Mouse (Mus musculus) heart, postnatal 4 days (tissue): ENCODE data around the gene Yod1. TPM values are rescaled to one million over a fixed set of nuclear protein-coding genes. Genes with fewer than 3 reads are reported as not detected.

Source experiments
- DNase-seq: peaks from one replicate; pipeline ENCODE4 v3.0.0; 2021
- total RNA-seq, 2 experiments: library from RNA; stranded (reverse); gene quantifications; 2 replicates each; pipeline ENCODE4 v1.2.3; 2021

Gene Yod1
- total RNA-seq, 2 experiments from 2014 or later, result 6.4 to 6.5 TPM

GRCm38 (mm10) chr1:130770487-130770886 is 53.4 kb downstream of the Yod1 start:
- no peak for DNase-seq

- no peak for DNase-seq
These were observed 53.9 kb downstream of the Yod1 start for GRCm38 (mm10) chr1:130770981-130771494.

Other genes starting within 250 kb of the Yod1 start
- not detected for gene Zp3r, start 87.7 kb upstream of the Yod1 start, total RNA-seq
- gene C4bp, start 55.7 kb upstream of the Yod1 start, total RNA-seq, result not detected
- not detected for gene Gm29427, start 1.5 kb upstream of the Yod1 start, total RNA-seq
- 10 to 100 TPM; 25.6 to 26.0 TPM for gene Pfkfb2, start 11.9 kb downstream of the Yod1 start, total RNA-seq
- gene AA986860, start 14.6 kb downstream of the Yod1 start, total RNA-seq, result under 1 TPM; 0.79 to 0.97 TPM
- gene Fcamr, start 83.6 kb downstream of the Yod1 start, total RNA-seq, result under 1 TPM; 0.38 to 0.76 TPM
- not detected for gene Pigr, start 109.4 kb downstream of the Yod1 start, total RNA-seq
- gene Fcmr, start 148.3 kb downstream of the Yod1 start, total RNA-seq, result 1 to 10 TPM in 1 of 2 experiments, under 1 TPM in 1; 0.63 to 1.2 TPM
- gene Il24, start 170.1 kb downstream of the Yod1 start, total RNA-seq, result not detected
- gene Il20, start 194.1 kb downstream of the Yod1 start, total RNA-seq, result not detected
- gene Il19, start 222.8 kb downstream of the Yod1 start, total RNA-seq, result not detected